Mouse (Mus musculus): ENCODE data around the gene Mup1. TPM values are rescaled to one million over a fixed set of nuclear protein-coding genes. Genes with fewer than 3 reads are reported as not detected.

Gene Mup1
- not detected for polyA plus RNA-seq (2014; fragmentation: Illumina TruSeq; extraction: RNeasy Lipid Tissue Mini Kit (QIAGEN cat#74804); ENCODE audit: low read depth, low replicate concordance)

DNA sequence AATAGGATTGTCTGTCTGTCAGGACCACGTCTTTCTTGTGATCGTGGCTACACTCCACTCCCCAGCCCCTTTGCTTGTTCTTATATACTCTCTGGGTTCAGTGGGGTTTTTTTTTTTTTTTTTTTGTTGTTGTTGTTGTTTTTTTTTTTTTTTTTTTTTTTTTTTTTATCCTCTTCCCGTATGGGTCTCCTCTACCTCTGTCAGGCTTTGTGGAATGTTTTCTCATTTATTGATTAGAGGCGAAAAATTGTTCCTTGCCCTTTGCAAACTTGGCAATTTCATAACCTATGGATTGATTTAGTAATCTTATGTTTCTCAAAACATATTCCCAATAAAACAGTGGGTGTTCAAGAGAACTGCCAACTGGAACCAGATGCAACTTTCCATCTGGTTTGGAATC lies at the start of gene Mup1:
Mup1 (minus strand) TSS at position 101 of the 400 bp plus-strand sequence.

Other genes with a start within 250 kb of the Mup1 start
- not detected for gene Mup9, start 80.0 kb downstream of the Mup1 start, polyA plus RNA-seq (2014; fragmentation: Illumina TruSeq; extraction: RNeasy Lipid Tissue Mini Kit (QIAGEN cat#74804); ENCODE audit: low read depth, low replicate concordance)
- gene Mup10, start 80.2 kb upstream of the Mup1 start, polyA plus RNA-seq (2014; fragmentation: Illumina TruSeq; extraction: RNeasy Lipid Tissue Mini Kit (QIAGEN cat#74804); ENCODE audit: low read depth, low replicate concordance): not detected
- gene Mup11, start 160.5 kb upstream of the Mup1 start, polyA plus RNA-seq (2014; fragmentation: Illumina TruSeq; extraction: RNeasy Lipid Tissue Mini Kit (QIAGEN cat#74804); ENCODE audit: low read depth, low replicate concordance): 1.8 TPM
- gene Mup12, start 239.4 kb upstream of the Mup1 start, polyA plus RNA-seq (2014; fragmentation: Illumina TruSeq; extraction: RNeasy Lipid Tissue Mini Kit (QIAGEN cat#74804); ENCODE audit: low read depth, low replicate concordance): not detected

Measured in adrenal gland, adult 10 weeks (tissue).